Mouse (Mus musculus) forebrain, embryonic 14.5 days (tissue): ENCODE measurements around the gene Rbks. TPM values are rescaled to one million over a fixed set of nuclear protein-coding genes. Genes with fewer than 3 reads are reported as not detected.

Experiments used
- ATAC-seq: fragments of 200-750 bp; cut with Nextera tagmentation; 2 replicates; pipeline ENCODE4 v1.8.0; 2017; ENCODE audit warnings: mild to moderate bottlenecking, moderate library complexity
- DNase-seq: peaks from one replicate; pipeline ENCODE4 v3.0.0-alpha.2; 2015; ENCODE audit warnings: low spot score
- H3K27ac ChIP-seq: fragments of 300-500 bp; sonication (generic); 2 replicates; pipeline ENCODE4 v1.5.1; 2014; ENCODE audit warnings: low read depth, mild to moderate bottlenecking, control low read depth, low read length, moderate library complexity
- H3K27me3 ChIP-seq: fragments of 300-500 bp; sonication (generic); replicated peaks from 2 replicates; pipeline ENCODE4 v1.6.1; 2014; ENCODE audit warnings: low read length, control low read depth, mixed read lengths; ENCODE audit not compliant: control insufficient read depth, insufficient read depth
- H3K36me3 ChIP-seq: fragments of 300-500 bp; sonication (generic); 2 replicates; pipeline ENCODE4 v1.6.1; 2014; ENCODE audit warnings: low read length, control low read depth; ENCODE audit not compliant: control insufficient read depth, insufficient read depth
- H3K4me1 ChIP-seq: fragments of 300-500 bp; sonication (generic); 2 replicates; pipeline ENCODE4 v1.6.1; 2014; ENCODE audit warnings: antibody characterized with exemption, low read length, control low read depth; ENCODE audit not compliant: control insufficient read depth, insufficient read depth
- H3K4me2 ChIP-seq: fragments of 300-500 bp; sonication (generic); 2 replicates; pipeline ENCODE4 v1.6.1; 2014; ENCODE audit warnings: mild to moderate bottlenecking, control low read depth, low read length
- H3K4me3 ChIP-seq: fragments of 300-500 bp; sonication (generic); 2 replicates; pipeline ENCODE4 v1.5.1; 2014; ENCODE audit warnings: low read depth, low read length, control low read depth
- H3K9ac ChIP-seq: fragments of 300-500 bp; sonication (generic); 2 replicates; pipeline ENCODE4 v1.6.1; 2014; ENCODE audit warnings: mild to moderate bottlenecking, low read length, control low read depth, moderate library complexity
- H3K9me3 ChIP-seq: fragments of 300-500 bp; sonication (generic); replicated peaks from 2 replicates; pipeline ENCODE4 v1.6.1; 2016; ENCODE audit warnings: low read length, control low read depth, mixed read lengths; ENCODE audit not compliant: control insufficient read depth
- WGBS: fragments of 180-500 bp; shearing (Covaris S2); extraction: QIAGEN DNeasy Blood & Tissue Kit; methylation state at CpG from one replicate; pipeline ENCODE4 v1.1.7; 2014; 5-methylcytosine and 5-hydroxymethylcytosine counted together
- polyA plus RNA-seq: library from polyadenylated mRNA; unstranded; fragments of >200 nt; fragmentation: Nextera tagmentation; extraction: Ambion mirVana; gene quantifications from 2 replicates; pipeline ENCODE4 v1.2.1, GENCODE M21; 2014

The Rbks gene
- polyA plus RNA-seq, 1 experiment from 2014 or later = 1.9 TPM

DNA sequence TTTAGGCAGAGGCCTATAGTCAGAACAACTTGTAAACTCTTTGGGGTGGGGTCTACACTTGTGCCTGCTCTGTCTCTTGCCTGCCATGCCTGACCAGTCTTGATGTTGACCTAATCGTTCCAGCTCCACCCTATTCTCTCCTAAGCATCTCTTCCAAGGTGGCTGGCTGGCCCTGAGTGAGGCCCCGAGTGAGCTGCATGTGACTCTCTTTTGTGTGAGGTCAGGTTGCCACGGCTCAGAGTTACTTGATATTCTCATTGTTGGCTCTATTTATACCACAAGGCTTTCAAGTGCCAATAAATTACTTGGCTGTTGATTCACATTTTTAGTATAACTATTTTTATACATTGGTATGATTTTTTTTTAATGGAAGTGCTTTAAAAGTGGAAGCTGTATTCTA, 70.3 kb downstream of the Rbks start:
- Histone ChIP-seq H3K4me3 (no peak overlapping the region), H3K4me2 (no peak overlapping the region), H3K9ac (no peak overlapping the region), H3K36me3 (peaks cover 5% of the 10 kb centered on the region), H3K9me3 (no peaks in the 10 kb centered on the region), H3K27ac (no peak overlapping the region), H3K27me3 (no peaks in the 10 kb centered on the region), H3K4me1 (no peaks in the 10 kb centered on the region)
- ATAC-seq (no peak), DNase-seq (no peak)
- 53% methylated on average over 3 of the region's 3 CpGs for WGBS

DNA sequence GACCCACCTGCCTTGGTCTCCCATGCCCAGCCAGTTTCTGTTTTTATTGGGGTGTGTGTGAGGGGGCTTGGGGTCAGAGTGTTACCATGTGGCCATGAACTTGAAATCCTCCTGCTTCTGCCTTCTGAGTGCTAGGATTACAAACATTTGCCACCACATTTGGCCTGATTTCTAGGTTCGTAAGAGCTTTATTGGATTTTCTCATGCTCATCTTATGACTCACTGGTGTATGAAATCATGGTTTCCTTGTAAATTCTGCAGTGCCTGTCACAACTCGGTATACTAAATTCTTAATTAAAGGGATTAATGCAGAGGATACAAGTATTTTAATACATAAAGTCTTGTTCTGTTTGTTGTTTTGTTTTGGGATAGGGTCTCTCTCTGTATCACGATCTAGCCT, 77.1 kb downstream of the Rbks start:
- H3K36me3 ChIP-seq = peaks cover 35% of the 10 kb centered on the region
- no peak for ATAC-seq
- H3K9me3 ChIP-seq = no peaks in the 10 kb centered on the region

DNA sequence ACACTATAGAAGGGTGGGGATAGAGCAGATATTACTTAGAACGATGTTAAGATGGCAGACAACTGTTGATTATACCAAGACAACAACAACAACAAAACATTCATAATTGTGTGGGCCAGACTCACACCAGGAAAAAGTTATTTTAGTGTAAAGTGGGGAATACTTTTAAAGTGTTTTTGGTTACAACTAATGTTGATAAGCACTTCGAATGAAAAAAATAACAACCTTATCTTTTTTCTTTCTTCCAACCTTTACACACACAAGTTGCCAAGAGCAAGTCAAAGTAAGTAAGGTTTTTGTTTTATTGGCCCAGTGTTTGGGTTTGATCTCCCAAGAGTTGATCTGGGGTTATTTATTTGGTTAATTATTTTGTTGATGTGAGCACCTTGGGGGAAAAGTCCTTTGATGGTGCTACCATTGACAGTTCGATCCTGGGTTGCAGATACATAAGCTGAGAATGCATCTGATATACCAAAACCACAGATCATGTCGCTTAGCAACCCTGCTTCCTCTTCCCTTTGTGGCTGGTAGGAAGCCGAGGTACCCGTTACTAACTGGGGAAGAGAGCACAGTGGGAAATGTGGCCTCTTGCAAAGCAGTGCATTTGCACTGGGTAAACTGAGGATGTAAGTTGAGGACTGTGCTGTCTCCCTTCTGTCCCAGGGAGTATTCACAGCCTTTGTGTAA, 82.9 kb downstream of the Rbks start:
- DNase-seq = no peak
- Histone ChIP-seq H3K27me3 (no peaks in the 10 kb centered on the region), H3K4me2 (peak overlapping the region; percentile 51), H3K4me1 (peaks cover 8% of the 10 kb centered on the region), H3K36me3 (peaks cover 23% of the 10 kb centered on the region), H3K27ac (no peak overlapping the region), H3K9ac (peak overlapping the region; percentile 64), H3K4me3 (peak overlapping the region; percentile 53), H3K9me3 (no peaks in the 10 kb centered on the region)
- no peak for ATAC-seq
- 59% methylated on average over 6 of the region's 6 CpGs for WGBS

More for the DNA sequence above, 77.1 kb downstream of the Rbks start:
- DNase-seq = no peak
- H3K4me3 ChIP-seq = no peak overlapping the region
- no peaks in the 10 kb centered on the region; the same call in 1 of the 2 replicates for H3K4me1 ChIP-seq
- no peak overlapping the region for H3K9ac ChIP-seq
- no peak overlapping the region for H3K27ac ChIP-seq
- 92% methylated on average over 3 of the region's 3 CpGs for WGBS
- H3K4me2 ChIP-seq = no peak overlapping the region
- H3K27me3 ChIP-seq = no peaks in the 10 kb centered on the region

DNA sequence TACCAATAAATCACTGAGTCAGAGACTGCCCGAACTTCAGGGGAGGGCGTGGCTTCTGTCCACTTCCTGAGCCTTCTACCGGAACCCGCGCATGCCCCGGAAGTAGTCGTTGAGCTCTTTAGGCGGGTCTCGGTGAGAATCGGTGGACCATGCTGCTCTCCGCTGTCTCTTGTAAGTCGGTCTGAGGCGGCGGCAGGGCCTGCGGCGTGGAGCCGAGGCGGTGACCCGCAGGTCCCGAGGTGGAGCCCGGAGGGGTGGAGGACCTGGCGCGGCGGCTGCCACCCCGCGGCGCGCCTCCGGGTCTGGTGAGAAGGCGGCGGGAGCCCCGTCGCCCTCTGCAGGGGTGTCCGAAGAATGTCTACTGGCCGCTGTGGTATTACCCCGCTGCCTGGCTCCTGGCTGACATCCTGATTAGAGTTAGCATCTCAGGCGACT, 83.6 kb downstream of the Rbks start:
- Histone ChIP-seq H3K9ac (peak overlapping the region; percentile 64), H3K4me1 (peaks cover 8% of the 10 kb centered on the region), H3K9me3 (no peaks in the 10 kb centered on the region), H3K36me3 (peaks cover 18% of the 10 kb centered on the region), H3K4me3 (peak overlapping the region; percentile 53), H3K4me2 (peak overlapping the region; percentile 51), H3K27me3 (no peaks in the 10 kb centered on the region), H3K27ac (peak overlapping the region; percentile 29; the same call in 1 of the 2 replicates)
- peak; percentile 97 for ATAC-seq
- WGBS = under 1% methylated on average over 37 of the region's 37 CpGs
- peak; percentile 92 for DNase-seq

DNA sequence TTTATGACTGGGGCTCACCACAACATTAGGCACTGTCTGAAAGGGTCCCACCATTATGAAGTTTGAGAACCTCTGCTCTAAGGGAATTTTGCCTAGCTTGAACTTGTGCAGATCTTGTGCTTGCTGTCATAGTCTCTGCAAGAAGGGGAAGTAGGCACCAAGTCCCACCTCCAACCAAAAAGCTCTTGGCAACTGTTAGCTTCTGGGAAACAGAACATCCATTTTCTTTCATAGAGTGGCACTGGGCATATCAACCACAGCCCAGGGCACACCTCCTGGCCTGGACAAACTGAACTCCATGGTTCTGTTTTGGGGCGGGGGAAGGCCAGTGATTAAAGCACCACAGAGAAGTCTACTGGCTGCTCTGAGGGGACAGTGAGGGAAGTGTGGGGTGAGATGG, 86.2 kb downstream of the Rbks start:
- no peaks in the 10 kb centered on the region for H3K9me3 ChIP-seq
- no peak overlapping the region for H3K9ac ChIP-seq
- no peak for ATAC-seq
- H3K4me3 ChIP-seq = no peak overlapping the region
- H3K4me2 ChIP-seq = no peak overlapping the region
- 100% methylated on average over 1 of the region's 1 CpGs for WGBS
- no peaks in the 10 kb centered on the region for H3K27me3 ChIP-seq
- peaks cover 8% of the 10 kb centered on the region for H3K4me1 ChIP-seq
- H3K36me3 ChIP-seq = no peaks in the 10 kb centered on the region
- DNase-seq = no peak
- no peak overlapping the region for H3K27ac ChIP-seq

DNA sequence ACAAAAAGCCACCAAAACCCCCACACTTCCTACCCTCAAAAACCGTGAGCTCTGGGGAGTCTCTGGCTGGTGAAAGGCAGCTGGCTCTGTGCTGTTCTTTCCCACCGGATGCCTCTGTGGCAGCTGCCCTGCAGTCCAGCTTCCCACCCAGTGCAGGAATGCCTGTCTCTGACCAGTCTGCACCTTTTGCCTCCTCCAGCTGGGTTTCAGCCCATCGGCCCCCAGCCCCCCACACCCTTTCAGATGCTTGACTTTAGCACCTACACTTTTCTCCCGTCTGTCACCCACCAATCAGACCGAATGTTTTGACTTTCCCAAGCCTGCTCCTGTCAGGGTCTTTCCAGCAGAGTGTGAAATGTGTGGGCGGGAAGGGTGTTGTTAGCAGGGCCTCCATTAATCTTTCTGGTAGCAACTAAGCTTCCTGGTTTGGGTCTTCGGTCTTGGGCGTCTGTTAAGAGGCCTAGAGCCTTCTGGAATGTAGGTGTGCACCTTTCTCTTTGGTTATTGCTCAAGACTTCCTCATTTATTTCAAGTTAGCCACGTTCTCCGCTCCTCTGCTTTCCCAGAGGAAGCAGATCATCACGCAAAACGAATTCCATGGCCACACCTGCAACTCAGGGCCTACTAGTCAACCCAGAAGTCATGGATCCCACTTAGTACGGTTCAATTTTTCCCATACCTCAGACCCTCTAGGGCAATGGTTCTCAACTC, 86.9 kb downstream of the Rbks start:
- no peaks in the 10 kb centered on the region for H3K27me3 ChIP-seq
- 82% methylated on average over 13 of the region's 13 CpGs for WGBS
- H3K36me3 ChIP-seq = no peaks in the 10 kb centered on the region
- DNase-seq (no peak), ATAC-seq (no peak)
- peaks cover 8% of the 10 kb centered on the region for H3K4me1 ChIP-seq
- H3K9me3 ChIP-seq = no peaks in the 10 kb centered on the region
- no peak overlapping the region for H3K4me2 ChIP-seq
- no peak overlapping the region for H3K4me3 ChIP-seq
- H3K9ac ChIP-seq = no peak overlapping the region
- no peak overlapping the region for H3K27ac ChIP-seq

DNA sequence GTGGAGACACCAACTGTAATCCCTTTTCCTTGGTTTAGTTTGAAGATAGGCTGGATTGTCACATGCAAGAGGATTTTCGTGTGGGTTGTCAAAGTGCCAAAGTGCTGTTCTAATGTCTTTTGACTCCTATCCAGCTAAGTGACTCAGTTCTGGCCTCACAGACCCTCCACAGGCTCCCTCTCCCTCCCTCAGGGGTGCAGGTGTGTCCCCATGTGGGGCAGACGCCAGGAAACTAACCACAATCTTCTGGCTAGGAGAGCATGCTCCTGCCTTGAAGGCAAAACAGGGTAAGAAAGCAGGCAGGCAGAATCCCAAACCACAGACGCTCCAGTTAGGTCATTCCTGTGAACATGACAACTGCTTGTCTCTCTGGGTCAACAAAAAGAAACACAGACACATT, 91.3 kb downstream of the Rbks start:
- Histone ChIP-seq H3K36me3 (no peaks in the 10 kb centered on the region), H3K4me1 (no peaks in the 10 kb centered on the region), H3K27ac (no peak overlapping the region), H3K9ac (no peak overlapping the region), H3K4me3 (no peak overlapping the region), H3K9me3 (no peaks in the 10 kb centered on the region), H3K27me3 (no peaks in the 10 kb centered on the region), H3K4me2 (no peak overlapping the region)
- no peak for DNase-seq
- ATAC-seq = no peak
- WGBS = 59% methylated on average over 3 of the region's 3 CpGs

DNA sequence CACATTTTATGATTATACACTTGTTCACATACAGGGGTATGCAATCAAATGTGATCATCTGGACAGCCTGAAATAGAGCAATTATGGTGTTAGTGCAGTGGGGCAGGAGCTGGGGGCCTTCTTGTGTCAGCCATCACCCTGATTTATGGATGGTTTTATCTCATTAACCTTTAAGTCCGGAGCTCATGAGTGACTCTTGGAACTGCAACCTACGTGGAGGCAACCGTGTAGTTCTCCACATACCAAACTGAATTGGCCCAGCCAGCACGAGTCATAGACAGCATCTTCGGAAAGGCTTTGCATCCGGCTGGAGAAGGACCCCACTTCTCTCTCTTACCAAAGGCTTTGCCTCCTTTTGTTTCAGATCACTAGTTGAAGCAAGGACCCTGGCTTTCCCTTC, 93.7 kb downstream of the Rbks start:
- Histone ChIP-seq H3K4me1 (no peaks in the 10 kb centered on the region), H3K4me2 (no peak overlapping the region), H3K9ac (no peak overlapping the region), H3K36me3 (no peaks in the 10 kb centered on the region), H3K27ac (no peak overlapping the region), H3K9me3 (no peaks in the 10 kb centered on the region), H3K4me3 (no peak overlapping the region), H3K27me3 (no peaks in the 10 kb centered on the region)
- DNase-seq (no peak), ATAC-seq (no peak)
- WGBS = 94% methylated on average over 6 of the region's 6 CpGs

DNA sequence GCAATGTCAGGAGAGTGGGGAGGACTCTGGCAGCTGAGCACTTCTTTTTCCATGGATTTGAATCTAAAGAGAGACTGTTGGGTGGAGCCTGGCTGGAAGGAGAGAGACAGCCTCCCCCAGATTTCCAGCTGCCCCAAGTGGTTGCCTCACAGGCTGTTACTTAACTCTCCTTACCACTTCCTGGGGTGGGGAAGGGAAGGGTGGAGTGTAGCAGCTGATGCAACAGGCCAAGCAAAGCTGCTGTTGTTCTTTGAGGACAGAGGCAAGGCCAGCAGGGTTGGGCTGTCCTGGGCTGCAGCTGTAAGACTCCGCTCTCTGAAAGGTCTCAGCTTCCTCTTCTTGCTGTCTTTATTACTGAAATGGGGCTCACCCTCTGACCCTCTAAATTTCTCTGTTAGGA, 95.0 kb downstream of the Rbks start:
- no peak overlapping the region for H3K27ac ChIP-seq
- WGBS = 84% methylated on average over 1 of the region's 1 CpGs
- no peak overlapping the region for H3K9ac ChIP-seq
- no peak overlapping the region for H3K4me2 ChIP-seq
- no peaks in the 10 kb centered on the region for H3K27me3 ChIP-seq
- H3K4me3 ChIP-seq = no peak overlapping the region
- no peaks in the 10 kb centered on the region for H3K4me1 ChIP-seq
- DNase-seq (no peak), ATAC-seq (no peak)
- no peaks in the 10 kb centered on the region for H3K9me3 ChIP-seq
- no peaks in the 10 kb centered on the region for H3K36me3 ChIP-seq
